Mouse (Mus musculus): ENCODE results near the gene Secisbp2. TPM values are rescaled to one million over a fixed set of nuclear protein-coding genes. Genes with fewer than 3 reads are reported as not detected.

Secisbp2 gene
- polyA plus RNA-seq, 1 experiment = 23.3 TPM

- Histone ChIP-seq H3K4me1 (ENCODE audit: control insufficient read depth, insufficient read depth, low read length) (no peaks in the 10 kb centered on the region), H3K4me3 (ENCODE audit: insufficient read depth, low read length) (no peak overlapping the region), H3K27ac (ENCODE audit: insufficient read depth, low read length) (no peak overlapping the region)
- no peak for TF ChIP-seq POLR2A (IDR thresholded peaks at IDR 0.05; ENCODE audit: extremely low read depth, insufficient read depth, low read length)
- TF ChIP-seq CTCF (IDR thresholded peaks at IDR 0.05; ENCODE audit: extremely low read depth, insufficient read depth, low read length) = no peak
Observed at GRCm38 (mm10) chr13:51678687-51679086, 27.2 kb downstream of the Secisbp2 start.

GRCm38 (mm10) chr13:51679332-51679731 lies 27.8 kb downstream of the Secisbp2 start:
- H3K27ac ChIP-seq (ENCODE audit: insufficient read depth, low read length) = no peak overlapping the region
- H3K4me3 ChIP-seq (ENCODE audit: insufficient read depth, low read length) = no peak overlapping the region
- no peaks in the 10 kb centered on the region for H3K4me1 ChIP-seq (ENCODE audit: control insufficient read depth, insufficient read depth, low read length)
- TF ChIP-seq POLR2A (IDR thresholded peaks at IDR 0.05; ENCODE audit: extremely low read depth, insufficient read depth, low read length) (no peak), CTCF (IDR thresholded peaks at IDR 0.05; ENCODE audit: extremely low read depth, insufficient read depth, low read length) (no peak)

GRCm38 (mm10) chr13:51681076-51681475 lies 29.6 kb downstream of the Secisbp2 start:
- H3K4me1 ChIP-seq (ENCODE audit: control insufficient read depth, insufficient read depth, low read length) = no peaks in the 10 kb centered on the region
- no peak for TF ChIP-seq CTCF (IDR thresholded peaks at IDR 0.05; ENCODE audit: extremely low read depth, insufficient read depth, low read length)
- TF ChIP-seq POLR2A (IDR thresholded peaks at IDR 0.05; ENCODE audit: extremely low read depth, insufficient read depth, low read length) = no peak
- no peak overlapping the region for H3K4me3 ChIP-seq (ENCODE audit: insufficient read depth, low read length)
- no peak overlapping the region for H3K27ac ChIP-seq (ENCODE audit: insufficient read depth, low read length)

- Histone ChIP-seq H3K4me1 (ENCODE audit: control insufficient read depth, insufficient read depth, low read length) (no peaks in the 10 kb centered on the region), H3K27ac (ENCODE audit: insufficient read depth, low read length) (no peak overlapping the region), H3K4me3 (ENCODE audit: insufficient read depth, low read length) (no peak overlapping the region)
- TF ChIP-seq CTCF (IDR thresholded peaks at IDR 0.05; ENCODE audit: extremely low read depth, insufficient read depth, low read length) (no peak), POLR2A (IDR thresholded peaks at IDR 0.05; ENCODE audit: extremely low read depth, insufficient read depth, low read length) (no peak)
Observed at GRCm38 (mm10) chr13:51681634-51682033, 30.1 kb downstream of the Secisbp2 start.

GRCm38 (mm10) chr13:51685290-51685966 lies 33.9 kb downstream of the Secisbp2 start:
- Histone ChIP-seq H3K27ac (ENCODE audit: insufficient read depth, low read length) (no peak overlapping the region), H3K4me3 (ENCODE audit: insufficient read depth, low read length) (no peak overlapping the region), H3K4me1 (ENCODE audit: control insufficient read depth, insufficient read depth, low read length) (no peaks in the 10 kb centered on the region)
- no peak for TF ChIP-seq POLR2A (IDR thresholded peaks at IDR 0.05; ENCODE audit: extremely low read depth, insufficient read depth, low read length)
- TF ChIP-seq CTCF (IDR thresholded peaks at IDR 0.05; ENCODE audit: extremely low read depth, insufficient read depth, low read length) = no peak

- TF ChIP-seq CTCF (IDR thresholded peaks at IDR 0.05; ENCODE audit: extremely low read depth, insufficient read depth, low read length) (no peak), POLR2A (IDR thresholded peaks at IDR 0.05; ENCODE audit: extremely low read depth, insufficient read depth, low read length) (no peak)
- H3K4me3 ChIP-seq (ENCODE audit: insufficient read depth, low read length) = no peak overlapping the region
- no peak overlapping the region for H3K27ac ChIP-seq (ENCODE audit: insufficient read depth, low read length)
- no peaks in the 10 kb centered on the region for H3K4me1 ChIP-seq (ENCODE audit: control insufficient read depth, insufficient read depth, low read length)
Observed at GRCm38 (mm10) chr13:51686966-51687365, 35.5 kb downstream of the Secisbp2 start.

GRCm38 (mm10) chr13:51688688-51689087 lies 37.2 kb downstream of the Secisbp2 start:
- TF ChIP-seq POLR2A (IDR thresholded peaks at IDR 0.05; ENCODE audit: extremely low read depth, insufficient read depth, low read length) (no peak), CTCF (IDR thresholded peaks at IDR 0.05; ENCODE audit: extremely low read depth, insufficient read depth, low read length) (no peak)
- no peak overlapping the region for H3K4me3 ChIP-seq (ENCODE audit: insufficient read depth, low read length)
- H3K4me1 ChIP-seq (ENCODE audit: control insufficient read depth, insufficient read depth, low read length) = no peaks in the 10 kb centered on the region
- no peak overlapping the region for H3K27ac ChIP-seq (ENCODE audit: insufficient read depth, low read length)

GRCm38 (mm10) chr13:51696481-51696880 lies 45.0 kb downstream of the Secisbp2 start:
- no peaks in the 10 kb centered on the region for H3K4me1 ChIP-seq (ENCODE audit: control insufficient read depth, insufficient read depth, low read length)
- H3K4me3 ChIP-seq (ENCODE audit: insufficient read depth, low read length) = no peak overlapping the region
- no peak overlapping the region for H3K27ac ChIP-seq (ENCODE audit: insufficient read depth, low read length)
- TF ChIP-seq POLR2A (IDR thresholded peaks at IDR 0.05; ENCODE audit: extremely low read depth, insufficient read depth, low read length) = no peak
- no peak for TF ChIP-seq CTCF (IDR thresholded peaks at IDR 0.05; ENCODE audit: extremely low read depth, insufficient read depth, low read length)

- TF ChIP-seq POLR2A (IDR thresholded peaks at IDR 0.05; ENCODE audit: extremely low read depth, insufficient read depth, low read length) = no peak
- no peak for TF ChIP-seq CTCF (IDR thresholded peaks at IDR 0.05; ENCODE audit: extremely low read depth, insufficient read depth, low read length)
- Histone ChIP-seq H3K27ac (ENCODE audit: insufficient read depth, low read length) (no peak overlapping the region), H3K4me1 (ENCODE audit: control insufficient read depth, insufficient read depth, low read length) (no peaks in the 10 kb centered on the region), H3K4me3 (ENCODE audit: insufficient read depth, low read length) (no peak overlapping the region)
Observed at GRCm38 (mm10) chr13:51697455-51697854, 46.0 kb downstream of the Secisbp2 start.

- no peaks in the 10 kb centered on the region for H3K4me1 ChIP-seq (ENCODE audit: control insufficient read depth, insufficient read depth, low read length)
Observed at GRCm38 (mm10) chr13:51697897-51698296, 46.4 kb downstream of the Secisbp2 start.

More at GRCm38 (mm10) chr13:51697897-51698296, 46.4 kb downstream of the Secisbp2 start:
- Histone ChIP-seq H3K4me3 (ENCODE audit: insufficient read depth, low read length) (no peak overlapping the region), H3K27ac (ENCODE audit: insufficient read depth, low read length) (no peak overlapping the region)
- no peak for TF ChIP-seq POLR2A (IDR thresholded peaks at IDR 0.05; ENCODE audit: extremely low read depth, insufficient read depth, low read length)
